Mouse (Mus musculus) cerebellum, adult 2 months (tissue): ENCODE data around the gene Fbxw24.
"Not testable (repeated sequence)": the region's sequence is repeated elsewhere in the genome, so short reads cannot be mapped to it uniquely, and the experiment has no call there.

Source experiments
- CTCF ChIP-seq: fragments of 200-500 bp; IDR thresholded peaks from 2 replicates; pipeline ENCODE4 v1.5.1; 2011; ENCODE audit warnings: low read depth, mild to moderate bottlenecking, control low read depth, low read length, moderate library complexity, borderline replicate concordance; ENCODE audit not compliant: insufficient read depth
- POLR2A ChIP-seq: fragments of 200-500 bp; IDR thresholded peaks from 2 replicates; pipeline ENCODE4 v1.6.1; 2011; ENCODE audit warnings: low read length, control low read depth, borderline replicate concordance; ENCODE audit not compliant: insufficient read depth

GRCm38 (mm10) chr9:109602128-109602527, 23.7 kb downstream of the Fbxw24 start:
- TF ChIP-seq CTCF, POLR2A: not testable (repeated sequence)
